Mouse (Mus musculus) CH12F3 (cell line): ENCODE measurements around the gene Enoph1.

Experiments used
- in situ Hi-C: fragments of 300-500 bp; cut with MboI; formaldehyde crosslinking; loops from 2 replicates; pipeline ENCODE4 v1.14.3; 2020; ENCODE audit warnings: low sequenced_read_pairs

The Enoph1 gene

DNA sequence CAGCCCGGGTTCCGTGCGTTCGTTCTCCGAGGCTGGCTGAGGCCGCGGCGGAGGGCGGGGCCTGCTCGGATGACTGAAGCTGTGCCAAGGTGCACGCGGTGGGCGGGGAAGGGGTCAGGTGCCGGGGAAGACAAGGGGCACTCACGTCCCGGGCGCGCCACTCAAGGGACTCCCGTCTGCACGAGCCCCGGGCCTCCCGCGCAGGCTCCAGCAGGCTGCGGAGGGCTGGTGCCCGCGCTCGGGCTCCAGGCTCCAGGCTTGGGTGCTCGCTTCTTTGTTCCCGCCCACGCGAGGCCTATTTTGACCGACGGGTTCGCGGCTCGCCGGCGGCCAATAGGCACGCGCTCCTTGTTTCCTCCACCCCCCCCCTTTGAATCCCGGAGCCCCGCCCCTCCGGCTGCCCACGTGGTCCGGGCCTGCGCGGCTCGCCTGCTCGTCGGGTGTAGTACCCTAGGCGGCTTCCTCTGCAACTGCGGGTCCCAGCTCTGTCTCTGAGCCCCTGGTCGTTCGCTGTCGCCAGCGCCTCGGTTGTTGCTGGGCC lies at the start of gene Enoph1, which contains the start of gene Hnrnpdl:
Enoph1 (plus strand) TSS at position 384 of the 541 bp plus-strand sequence.
Hnrnpdl (minus strand) TSS at position 63 of the 541 bp plus-strand sequence.
- in situ Hi-C loops: loop anchor here (10.0 kb wide), 1 partner anchor 55 kb away; no protein-coding TSS in a partner anchor

DNA sequence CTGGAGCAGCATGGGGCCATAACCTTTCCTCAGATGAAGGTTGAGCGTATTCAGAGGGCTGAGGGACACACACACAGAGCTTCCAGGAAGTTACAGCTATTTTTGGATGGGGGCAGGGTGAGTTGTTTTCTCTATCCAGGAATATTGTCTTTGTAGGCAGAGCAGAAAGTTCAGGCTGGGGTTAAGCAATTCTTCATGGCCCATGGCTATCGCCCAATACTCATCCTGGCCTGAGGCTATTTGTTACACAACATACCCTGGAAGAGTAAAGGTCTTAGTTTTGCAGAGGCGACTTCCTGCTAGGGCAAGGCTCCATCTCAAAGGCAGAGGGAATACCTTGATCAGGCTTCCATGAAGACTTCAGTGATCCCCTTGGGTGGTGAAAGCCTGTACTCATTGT lies 45.6 kb upstream of the Enoph1 start:
- in situ Hi-C loops: no loop called here

DNA sequence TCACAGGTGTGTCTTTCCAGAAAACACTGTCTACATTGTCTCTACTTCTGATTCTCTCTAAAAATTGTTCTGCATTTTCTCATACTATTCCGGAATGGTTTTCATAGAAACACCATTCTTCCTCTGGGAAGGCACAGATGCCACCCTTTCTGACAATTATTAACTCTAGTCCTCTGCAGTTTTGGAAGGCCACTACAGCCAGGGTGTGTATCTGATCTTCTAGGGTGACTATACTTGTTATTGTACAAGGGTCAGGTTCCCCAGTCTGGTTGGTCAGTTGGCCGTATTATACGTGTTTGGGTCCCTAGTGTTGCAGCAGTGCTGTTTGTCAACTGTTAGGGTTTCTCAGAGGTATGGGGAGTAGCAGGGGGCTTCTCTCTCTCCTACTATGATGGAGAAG lies 45.1 kb upstream of the Enoph1 start:
- in situ Hi-C loops: no loop called here

DNA sequence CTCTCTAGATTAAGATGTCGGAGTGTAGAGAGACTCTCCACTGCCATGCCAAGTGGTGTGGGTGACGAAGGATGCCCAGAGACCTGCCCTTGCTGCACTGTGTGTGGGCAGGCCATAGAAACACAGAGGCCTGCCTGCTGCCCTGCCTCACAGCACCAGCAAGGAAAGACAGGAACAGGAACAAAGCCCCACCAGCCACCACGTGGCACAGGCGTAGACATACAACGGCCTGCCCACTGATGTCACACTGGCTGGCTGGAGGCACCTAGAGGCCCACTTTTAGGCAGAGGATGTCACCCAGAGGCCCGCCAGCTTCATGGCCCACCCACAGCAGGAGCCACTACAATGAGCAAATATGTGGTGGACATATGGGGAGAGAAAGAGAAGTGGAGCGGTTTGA lies 39.7 kb upstream of the Enoph1 start:
- in situ Hi-C loops: no loop called here

DNA sequence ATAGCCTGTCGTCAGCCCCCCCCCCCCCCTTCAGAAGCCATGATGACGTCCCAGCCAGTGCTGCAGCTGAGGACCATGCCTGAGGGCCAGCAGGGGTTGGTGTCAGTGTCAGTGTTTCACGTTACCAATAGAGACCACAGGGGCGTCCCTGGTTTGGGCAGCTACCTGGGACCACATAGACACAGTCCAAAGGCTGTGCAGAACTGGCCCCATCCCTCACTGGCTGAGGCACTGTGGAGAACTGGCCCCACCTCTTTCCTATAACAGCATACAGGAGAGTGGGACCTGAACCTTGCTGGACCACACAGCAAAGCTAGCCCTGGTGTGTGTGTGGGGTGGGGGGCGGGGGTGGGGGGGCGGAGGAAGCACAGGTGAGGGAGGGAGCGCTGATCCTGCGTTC lies 39.3 kb upstream of the Enoph1 start:
- in situ Hi-C loops: no loop called here

DNA sequence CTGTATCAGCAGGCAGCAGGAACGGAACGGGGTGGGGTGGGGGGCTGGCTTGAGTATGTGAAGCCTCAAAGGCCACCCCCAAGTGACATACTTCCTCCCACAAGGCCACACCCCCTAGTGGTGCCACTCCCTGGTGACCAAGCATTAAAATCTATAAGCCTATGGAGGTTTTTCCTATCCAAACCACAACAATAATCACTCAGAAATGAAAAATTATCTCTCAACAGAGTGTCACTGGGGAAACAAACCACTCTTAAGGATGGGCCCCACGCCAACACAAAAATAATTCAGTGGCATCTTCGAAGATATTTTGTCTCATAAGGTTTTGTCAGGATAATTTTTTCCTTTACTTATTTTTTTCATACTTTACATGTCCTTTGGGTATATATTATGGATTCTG lies 35.9 kb upstream of the Enoph1 start:
- in situ Hi-C loops: no loop called here

DNA sequence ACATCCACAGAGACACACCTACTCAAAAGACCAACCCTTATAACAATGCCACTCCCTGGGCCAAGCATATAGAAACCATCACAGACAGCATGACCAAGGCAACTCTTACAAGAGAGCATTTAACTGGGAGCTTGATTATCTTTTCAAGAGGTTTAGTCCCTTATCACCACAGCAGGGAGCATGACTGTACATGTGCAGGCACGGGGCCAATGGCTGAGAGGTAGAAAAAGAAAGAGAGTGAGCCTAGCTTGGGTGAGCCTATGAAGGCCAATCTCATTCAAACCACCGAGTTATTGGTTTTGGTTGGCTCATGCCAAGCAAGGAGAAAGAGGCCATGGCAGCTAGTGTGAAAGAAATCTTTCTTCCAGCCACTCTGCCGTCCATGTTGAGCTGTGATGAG lies 34.4 kb upstream of the Enoph1 start:
- in situ Hi-C loops: no loop called here

DNA sequence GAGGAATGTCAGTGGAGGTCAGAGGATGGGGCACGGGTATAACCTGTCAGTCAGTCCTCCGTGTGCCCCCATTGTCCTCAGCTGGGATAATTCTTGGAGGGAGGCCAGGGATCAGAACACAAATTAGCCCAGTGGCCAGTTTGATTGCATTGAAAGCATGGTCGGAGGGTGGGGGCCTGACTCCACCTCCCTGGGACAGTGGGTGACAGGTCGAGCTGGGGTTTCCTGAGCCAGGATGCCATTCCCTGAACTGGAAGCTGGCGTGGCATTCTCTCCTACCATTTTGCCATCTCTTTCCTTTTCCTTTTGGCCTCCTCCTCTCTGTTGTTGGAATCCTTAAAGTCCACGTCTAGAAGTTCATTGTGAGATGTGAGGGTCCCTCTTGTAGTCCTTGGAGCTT lies 33.9 kb upstream of the Enoph1 start:
- in situ Hi-C loops: no loop called here

DNA sequence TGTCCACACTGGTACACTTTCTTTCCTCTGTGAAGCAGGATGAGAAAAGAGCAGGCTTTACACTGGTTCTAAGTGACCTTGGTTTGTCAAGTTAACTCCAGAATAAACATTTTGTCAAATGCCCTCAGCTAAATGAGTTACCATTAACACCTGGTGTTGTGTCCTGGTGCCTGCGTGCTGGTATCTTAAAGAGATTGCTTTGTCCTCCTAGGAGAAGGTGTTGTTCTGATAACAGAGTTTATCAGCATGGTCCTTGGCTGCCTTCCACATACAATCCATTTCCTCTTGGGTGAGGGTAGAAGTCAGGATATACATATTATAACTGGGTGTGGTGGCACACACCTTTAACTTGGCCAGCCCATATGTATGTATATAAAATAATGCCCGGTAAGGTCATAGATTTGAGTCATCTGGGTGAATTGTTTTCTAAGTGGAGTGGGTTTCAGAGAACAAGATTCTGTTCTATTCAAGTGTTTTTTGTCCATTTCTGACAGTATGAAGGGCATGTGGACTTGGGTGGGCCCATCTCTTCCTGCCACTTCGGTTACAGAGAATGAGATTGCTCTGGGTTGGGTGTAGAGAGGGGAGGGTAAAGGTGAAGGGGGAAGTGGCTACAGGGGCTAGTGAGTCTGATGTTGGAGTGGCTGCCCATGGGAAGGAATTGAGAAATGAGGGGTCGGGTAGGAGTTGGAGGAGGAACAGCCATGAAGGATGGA lies 33.3 kb upstream of the Enoph1 start:
- in situ Hi-C loops: no loop called here

DNA sequence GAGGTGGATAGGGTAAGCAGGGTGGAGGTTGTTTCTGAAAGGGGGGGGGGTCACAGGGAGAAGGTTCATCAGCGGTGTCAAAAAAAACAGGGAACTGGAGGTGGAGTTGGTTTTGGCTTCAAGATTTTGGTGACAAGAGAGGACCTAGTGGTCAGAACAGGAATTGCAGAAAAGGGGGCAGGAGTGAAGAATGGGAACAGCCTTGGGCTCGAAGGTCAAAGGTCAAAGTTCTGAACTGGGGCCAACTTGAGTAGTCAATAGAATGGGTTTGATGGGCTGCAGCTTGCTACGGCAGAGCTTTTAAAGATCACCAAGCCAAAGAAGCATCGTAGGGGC lies 32.8 kb upstream of the Enoph1 start:
- in situ Hi-C loops: no loop called here

DNA sequence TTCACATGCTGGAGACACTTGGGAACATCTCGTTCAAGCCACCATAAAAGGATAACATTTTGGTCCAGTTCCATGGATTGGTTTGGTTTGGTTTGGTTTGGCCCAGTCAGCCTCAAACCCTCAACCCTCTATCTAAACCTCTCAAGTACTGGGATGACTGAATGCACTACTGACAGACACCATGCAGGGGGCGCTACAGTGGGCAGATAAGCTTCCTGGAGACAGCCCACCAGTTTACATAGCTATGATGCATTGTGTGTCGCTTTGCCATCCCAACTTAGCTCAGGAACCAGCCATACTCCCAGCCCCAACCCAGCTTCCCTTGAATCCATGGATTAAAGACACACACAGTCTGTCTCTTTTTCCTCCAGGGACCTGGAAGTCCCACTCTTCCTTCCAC lies 31.3 kb upstream of the Enoph1 start:
- in situ Hi-C loops: no loop called here

DNA sequence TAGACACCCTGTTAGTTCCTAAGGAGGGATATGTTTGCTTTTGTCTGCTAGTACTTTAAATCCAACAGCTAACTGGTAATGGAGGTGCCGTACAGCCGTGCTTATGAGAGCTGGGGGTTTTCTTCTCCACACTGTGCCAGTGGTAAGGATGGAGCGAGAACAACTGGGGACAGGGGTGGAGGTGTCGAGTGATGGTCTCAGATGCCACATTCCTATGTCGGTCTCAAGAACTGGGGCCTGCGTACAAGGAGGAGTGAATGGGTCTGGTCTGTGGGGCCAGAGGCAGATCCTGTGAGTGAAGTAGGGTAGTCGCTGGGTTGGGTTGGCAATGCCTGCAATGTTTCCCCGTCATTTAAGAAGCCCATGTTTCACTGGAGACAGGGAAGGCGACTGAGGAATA lies 27.2 kb upstream of the Enoph1 start:
- in situ Hi-C loops: no loop called here

DNA sequence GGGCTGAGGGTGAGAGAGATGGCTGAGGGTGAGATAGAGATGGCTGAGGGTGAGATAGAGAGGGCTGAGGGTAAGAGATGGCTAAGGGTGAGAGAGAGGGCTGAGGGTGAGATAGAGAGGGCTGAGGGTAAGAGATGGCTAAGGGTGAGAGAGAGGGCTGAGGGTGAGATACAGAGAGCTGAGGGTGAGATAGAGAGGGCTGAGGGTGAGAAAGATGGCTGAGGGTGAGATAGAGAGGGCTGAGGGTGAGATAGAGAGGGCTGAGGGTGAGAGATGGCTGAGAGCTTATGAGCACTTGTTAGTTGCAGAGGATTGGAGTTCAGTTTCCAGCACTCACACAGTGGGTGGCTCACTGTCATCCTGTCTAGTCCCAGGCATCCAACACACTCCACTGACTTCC lies 19.7 kb upstream of the Enoph1 start:
- in situ Hi-C loops: no loop called here

DNA sequence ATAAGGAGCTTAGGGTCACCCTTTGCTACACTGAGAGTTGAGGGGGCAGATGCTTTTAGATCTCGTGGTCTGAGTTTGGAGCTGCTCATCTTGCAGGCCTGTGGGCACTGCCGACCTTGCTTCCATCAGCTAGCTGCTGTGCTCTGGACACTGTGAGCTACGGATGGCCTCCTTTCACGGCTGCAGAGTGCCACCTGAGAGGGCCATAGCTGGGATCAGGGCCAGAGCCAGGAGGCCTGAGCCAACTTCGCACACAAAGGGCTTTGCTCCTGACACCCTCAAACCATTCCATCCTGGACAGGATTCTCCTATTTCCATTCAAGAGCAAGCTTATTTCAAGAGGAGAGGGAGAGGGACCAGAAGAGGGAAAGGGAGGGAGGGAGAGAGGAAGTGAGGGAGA lies 15.4 kb upstream of the Enoph1 start:
- in situ Hi-C loops: no loop called here

DNA sequence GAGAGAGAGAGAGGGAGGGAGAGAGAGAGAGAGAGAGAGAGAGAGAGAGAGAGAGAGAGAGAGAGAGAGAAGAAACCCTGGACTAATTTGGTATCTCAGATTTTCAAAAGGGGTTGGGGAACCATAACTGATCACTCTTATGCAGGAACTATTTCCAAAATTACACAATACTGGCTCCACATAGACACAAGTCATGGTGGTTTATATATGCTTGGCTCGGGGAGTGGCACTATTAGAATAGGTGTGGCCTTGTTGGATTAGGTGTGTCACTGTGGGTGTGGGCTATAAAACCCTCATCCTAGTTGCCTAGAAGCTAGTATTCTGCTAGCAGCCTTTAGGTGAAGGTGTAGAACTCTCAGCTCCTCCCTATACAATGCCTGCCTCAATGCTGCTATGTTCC lies 14.9 kb upstream of the Enoph1 start:
- in situ Hi-C loops: no loop called here

DNA sequence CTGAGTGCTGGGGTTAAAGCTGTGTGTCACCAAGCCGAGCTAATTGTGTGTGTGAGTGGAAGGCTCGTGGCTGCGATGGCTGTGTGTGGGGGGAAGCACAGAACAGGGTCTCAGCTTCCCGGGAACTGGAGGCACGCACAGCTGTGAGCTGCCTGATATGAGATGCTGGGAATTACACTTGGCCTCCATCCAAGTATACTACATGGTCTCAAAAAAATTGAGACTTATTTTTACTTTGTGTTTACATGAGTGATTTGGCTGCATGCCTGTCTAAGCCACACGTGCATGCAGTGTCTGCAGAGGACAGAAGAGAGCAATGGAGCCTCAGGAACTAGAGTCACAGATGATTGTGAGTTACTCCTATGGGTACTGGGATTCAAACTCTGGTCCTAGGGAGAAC lies 9.7 kb upstream of the Enoph1 start:
- in situ Hi-C loops: loop anchor here (10.0 kb wide), 1 partner anchor 45 kb away; no protein-coding TSS in a partner anchor

DNA sequence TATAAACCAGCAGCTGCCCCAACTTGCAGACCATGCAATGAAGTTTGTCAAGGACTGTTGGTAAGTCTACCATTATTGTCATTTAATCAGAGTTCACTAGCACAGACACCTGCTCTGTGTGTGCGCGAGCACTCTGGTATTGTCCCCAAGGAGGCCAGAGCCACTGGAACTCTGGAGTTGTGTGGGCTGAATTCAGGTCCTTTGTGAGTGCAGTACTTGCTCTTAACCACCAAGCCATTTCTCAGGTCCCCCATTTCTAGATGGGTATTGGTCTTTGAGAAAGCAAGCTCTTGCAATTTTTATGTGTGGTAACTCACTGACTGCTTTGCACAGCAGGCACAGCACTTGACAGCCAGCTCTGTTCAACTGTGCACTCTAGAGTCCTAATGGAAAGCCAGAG lies 7.7 kb upstream of the Enoph1 start:
- in situ Hi-C loops: loop anchor here (10.0 kb wide), 1 partner anchor 47 kb away; no protein-coding TSS in a partner anchor

DNA sequence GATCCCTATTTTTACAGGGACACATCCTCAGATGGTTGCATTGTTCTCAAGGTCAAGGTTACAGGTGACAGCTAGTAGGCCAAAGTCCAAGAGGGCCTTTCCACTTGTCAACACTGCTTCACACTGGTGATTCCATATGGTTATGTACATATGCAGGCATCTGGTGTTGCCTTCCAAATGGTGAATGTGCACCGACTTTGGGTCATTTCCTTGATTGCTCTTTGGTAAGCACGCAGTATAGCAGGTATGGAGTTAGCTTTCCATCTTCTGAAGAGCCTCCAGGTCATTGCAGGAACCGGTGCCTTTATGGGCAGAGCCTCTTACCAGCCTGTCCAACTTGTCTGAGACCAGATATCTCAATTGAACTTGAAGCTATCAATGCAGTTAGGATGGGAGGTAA lies 7.1 kb upstream of the Enoph1 start:
- in situ Hi-C loops: loop anchor here (10.0 kb wide), 1 partner anchor 48 kb away; no protein-coding TSS in a partner anchor

DNA sequence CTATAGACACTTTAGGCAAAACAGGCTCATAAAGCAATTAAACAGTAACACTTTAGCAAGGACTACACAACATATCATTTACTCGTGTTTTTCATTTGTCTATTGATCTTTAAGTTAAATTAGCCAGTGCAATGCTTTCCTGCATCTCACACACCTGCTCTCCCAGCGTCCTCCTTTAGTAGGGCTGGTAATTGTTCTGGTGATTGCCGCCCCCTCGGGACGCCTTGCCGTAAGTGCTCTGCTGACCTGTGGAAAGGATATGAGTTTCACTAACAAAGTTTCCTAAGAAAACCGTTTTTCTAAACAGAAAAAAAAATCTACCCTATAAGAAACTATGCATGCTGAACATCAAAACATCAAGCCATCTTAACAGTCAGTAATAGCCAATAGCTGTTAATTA lies 3.8 kb upstream of the Enoph1 start:
- in situ Hi-C loops: loop anchor here (10.0 kb wide), 1 partner anchor 51 kb away; no protein-coding TSS in a partner anchor

DNA sequence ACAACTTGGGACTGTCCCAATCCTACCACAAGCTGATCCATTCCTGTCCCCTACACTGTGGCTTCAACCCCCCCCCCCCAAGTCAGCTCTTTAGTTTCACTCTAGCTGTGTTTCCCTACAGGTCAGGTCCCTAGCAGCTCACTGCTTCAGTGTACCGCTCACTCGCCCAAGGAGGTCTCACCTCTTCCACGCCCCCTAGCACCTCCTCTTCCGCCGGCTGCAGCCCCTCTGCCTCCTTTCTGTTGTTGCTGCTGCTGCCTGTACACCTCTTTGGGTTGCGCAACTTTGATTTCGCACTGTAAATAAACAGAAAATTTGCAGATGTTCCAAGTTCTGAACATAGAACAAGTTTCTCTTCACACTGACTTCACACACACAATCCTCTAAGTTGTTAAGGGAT lies 3.1 kb upstream of the Enoph1 start:
- in situ Hi-C loops: loop anchor here (10.0 kb wide), 1 partner anchor 52 kb away; no protein-coding TSS in a partner anchor

DNA sequence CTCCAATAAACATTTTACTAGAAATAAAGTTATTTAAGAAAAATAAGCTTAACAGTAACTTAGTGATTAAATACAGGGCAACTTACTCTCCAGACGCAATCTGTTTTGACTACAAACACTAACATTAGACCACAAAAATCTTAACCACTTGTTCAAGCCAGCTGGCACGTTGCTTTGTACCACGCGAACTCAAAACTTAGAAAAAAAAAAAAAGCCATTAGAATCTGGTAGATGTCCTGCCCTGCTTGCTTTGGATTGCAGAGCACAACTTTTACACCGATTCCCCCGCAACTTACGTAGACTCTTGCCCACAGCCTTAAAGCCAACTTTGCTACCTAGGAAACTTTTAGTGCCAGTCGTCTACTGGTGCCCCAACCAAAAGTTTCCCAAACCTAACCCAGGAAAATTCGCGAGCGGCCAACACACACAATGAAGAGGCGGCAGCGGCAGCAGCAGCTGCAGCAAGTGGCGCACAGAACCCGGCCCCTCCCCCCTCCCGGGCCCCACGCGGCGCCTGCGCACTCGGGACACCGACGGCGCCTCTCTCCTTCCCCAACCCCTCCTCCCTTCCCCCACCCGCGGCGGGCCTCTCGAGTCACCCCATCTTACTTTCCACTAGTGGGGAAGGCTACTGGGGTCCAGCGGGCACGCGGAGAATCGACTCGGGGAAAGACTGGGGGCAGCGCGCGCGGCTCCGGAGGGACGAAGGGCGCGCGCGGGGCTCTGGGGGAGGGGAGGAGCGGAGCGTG lies 1.6 kb upstream of the Enoph1 start:
- in situ Hi-C loops: loop anchor here (10.0 kb wide), 1 partner anchor 53 kb away; no protein-coding TSS in a partner anchor
